Mouse (Mus musculus) liver (tissue): ENCODE measurements around the gene Rfpl4.
"Not testable (repeated sequence)": the region's sequence is repeated elsewhere in the genome, so short reads cannot be mapped to it uniquely, and the experiment has no call there.

Experiments
- DNase-seq: peaks from one replicate; pipeline ENCODE4 v3.0.0-alpha.2; 2020; ENCODE audit warnings: mixed read lengths

The Rfpl4 gene

DNA sequence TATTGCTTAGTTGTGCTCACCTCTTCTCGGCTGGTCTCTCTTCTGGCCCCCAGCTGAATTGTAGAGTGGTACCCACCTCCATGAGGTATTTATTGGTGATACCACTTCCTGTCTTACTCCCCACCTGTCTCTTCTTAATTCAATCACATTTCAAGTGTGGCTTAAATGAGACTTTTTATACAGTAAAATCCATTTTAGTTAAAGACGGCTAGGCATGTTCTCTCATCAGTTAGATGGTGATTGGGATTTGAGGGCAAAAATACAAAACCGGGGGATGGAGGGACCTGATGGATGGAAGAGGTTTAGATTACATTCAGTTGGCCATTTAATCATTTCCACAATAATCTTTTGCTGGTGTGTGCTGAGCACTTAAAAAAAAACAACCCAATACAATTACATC lies at the start of gene Rfpl4:
Gene Rfpl4 (minus strand): TSS at position 101 of the 400 bp plus-strand sequence.
- no peak for DNase-seq

DNA sequence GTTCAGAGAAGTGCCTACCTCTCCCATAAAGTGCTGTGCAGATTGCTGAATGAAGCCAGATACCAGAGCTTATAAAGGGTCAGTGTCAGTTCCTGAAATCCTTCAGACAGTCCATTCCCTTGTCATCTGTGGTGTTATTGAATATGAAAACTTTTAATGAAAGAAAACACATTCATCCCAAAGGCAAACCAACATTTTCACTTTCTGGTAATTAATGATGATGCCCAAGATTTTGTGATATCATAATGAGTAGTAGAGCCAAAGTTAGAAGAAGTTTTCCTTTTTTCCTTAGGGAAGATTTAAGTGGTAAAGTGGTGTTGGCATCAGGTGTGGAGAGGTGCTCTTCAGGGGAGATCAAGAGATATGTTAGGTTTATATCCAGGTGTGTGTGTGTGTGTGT lies 32.8 kb upstream of the Rfpl4 start, which contains the start of gene Vmn1r55:
Gene Vmn1r55 (minus strand): TSS at position 101 of the 400 bp plus-strand sequence.
- not testable (repeated sequence) for DNase-seq

DNA sequence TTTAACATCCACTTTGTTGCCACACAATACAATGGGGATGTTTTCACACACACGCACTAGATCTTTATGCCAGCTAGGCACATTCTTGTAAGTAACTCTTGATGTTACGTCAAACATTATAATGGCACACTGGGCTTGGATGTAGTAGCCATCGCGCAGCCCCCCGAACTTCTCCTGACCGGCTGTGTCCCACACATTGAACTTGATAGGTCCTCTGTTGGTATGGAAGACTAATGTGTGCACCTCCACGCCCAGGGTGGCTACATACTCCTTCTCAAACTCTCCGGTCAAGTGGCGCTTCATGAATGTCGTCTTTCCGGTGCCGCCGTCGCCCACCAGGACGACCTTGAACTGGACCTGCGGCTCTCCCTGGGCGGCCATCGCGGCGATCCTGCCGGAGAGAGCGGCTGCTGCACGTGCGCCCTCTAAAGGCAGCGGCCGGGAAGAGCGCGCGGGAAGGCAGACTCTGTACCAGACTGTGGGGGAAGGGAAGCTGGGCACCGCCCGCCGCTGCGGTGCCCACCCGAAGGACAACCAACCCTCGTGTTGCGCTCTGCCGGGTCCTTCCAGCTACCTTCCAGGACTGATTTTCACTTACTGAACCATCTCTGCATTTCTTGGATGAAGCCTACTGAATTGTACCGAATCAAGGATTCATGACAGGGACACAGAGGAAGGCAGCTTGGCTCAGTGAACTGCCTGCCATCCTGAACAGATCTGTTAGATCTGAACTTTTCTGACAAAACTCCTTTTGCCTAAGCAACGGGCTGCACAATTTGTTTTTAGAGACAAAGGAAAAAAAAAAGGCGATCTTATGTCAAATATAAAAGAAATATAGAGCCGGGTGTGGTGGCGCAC lies 9.0 kb upstream of the Rfpl4 start, which contains the start of gene Rasl2-9:
Gene Rasl2-9 (minus strand): TSS at position 402 of the 858 bp plus-strand sequence.
- DNase-seq: peak; percentile 80

GRCm38 (mm10) chr7:5125078-5125477 lies 8.3 kb upstream of the Rfpl4 start:
- no peak for DNase-seq

DNA sequence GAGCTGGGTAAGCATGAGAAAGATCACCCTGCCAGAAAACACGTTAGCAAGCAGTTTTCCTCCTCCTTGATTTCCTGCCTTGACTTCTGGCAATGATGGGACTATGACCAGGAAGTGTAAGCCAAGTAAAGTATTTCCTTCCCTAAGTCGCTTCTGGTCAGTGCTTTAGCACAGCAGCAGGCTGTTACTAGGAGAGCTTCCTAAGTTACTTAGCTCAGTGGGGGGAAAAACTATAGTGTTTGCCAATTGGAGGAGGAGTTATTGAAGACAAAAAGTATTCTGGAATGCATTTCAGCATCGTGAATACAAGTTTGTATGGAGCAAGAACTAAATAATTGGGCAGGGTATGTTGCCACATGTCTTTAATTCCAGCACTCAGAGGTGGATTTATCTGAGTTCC lies 4.0 kb downstream of the Rfpl4 start:
- no peak for DNase-seq

DNA sequence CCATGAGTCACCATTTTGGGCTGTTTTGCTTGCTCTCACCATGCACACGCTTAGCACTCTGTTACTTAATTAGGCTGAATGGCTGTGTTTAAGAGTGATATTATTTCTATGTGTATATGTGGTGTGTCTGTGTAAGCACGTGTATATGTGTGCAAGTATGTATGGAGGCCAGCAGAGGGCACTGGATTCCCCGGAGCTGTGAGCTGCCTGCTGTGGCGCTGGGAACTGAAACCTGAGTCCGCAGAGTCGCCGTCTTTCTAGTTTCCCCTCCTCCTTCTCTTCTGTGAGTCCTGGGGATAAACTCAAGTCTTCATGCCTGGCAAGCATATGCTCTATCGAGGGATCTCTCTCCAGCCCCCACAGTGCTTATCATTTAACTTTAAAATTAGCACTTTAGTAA lies 7.4 kb downstream of the Rfpl4 start:
- DNase-seq: no peak

DNA sequence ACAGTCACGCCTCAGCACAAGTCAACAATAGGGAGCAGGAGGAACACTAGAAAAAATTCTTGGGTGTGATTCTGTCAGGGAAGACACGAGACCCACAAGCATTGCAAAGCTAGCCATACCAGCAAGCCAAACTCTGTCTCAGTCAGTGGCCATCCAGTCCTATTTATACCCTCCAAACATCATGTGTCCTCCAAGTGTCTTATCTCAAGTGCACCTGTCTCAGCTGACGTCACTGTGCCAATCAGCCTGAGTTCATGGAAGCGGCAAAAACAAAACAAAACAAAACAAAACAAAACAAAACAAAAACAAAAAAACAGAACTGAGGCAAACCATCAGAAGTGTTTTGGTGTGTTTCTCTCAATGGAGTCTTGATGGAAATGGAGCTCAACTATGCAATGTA lies 8.5 kb downstream of the Rfpl4 start:
- no peak for DNase-seq

DNA sequence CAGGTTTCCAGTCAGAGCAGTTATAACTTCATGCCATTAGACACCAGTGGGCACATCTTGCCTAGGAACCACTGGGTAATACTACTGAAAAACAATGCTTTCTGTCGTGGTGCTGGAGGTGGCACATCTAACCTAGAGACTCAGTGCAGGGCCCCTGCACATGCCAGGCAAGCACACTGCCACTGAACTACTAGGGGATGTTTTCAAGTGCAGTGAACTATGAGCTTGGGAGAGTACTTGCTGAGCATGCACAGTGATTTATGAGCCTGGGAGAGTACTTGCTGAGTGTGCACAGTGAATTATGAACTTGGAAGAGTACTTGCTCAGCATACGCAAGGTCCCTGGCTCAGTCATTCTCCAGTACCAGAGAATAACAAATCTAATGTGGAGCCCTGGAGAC lies 14.2 kb downstream of the Rfpl4 start:
- no peak for DNase-seq

- DNase-seq: no peak
Measured at GRCm38 (mm10) chr7:5101066-5101663, 15.6 kb downstream of the Rfpl4 start.

- no peak for DNase-seq
Measured at GRCm38 (mm10) chr7:5099796-5100195, 17.0 kb downstream of the Rfpl4 start.

GRCm38 (mm10) chr7:5098769-5099168 lies 18.0 kb downstream of the Rfpl4 start:
- no peak for DNase-seq

DNA sequence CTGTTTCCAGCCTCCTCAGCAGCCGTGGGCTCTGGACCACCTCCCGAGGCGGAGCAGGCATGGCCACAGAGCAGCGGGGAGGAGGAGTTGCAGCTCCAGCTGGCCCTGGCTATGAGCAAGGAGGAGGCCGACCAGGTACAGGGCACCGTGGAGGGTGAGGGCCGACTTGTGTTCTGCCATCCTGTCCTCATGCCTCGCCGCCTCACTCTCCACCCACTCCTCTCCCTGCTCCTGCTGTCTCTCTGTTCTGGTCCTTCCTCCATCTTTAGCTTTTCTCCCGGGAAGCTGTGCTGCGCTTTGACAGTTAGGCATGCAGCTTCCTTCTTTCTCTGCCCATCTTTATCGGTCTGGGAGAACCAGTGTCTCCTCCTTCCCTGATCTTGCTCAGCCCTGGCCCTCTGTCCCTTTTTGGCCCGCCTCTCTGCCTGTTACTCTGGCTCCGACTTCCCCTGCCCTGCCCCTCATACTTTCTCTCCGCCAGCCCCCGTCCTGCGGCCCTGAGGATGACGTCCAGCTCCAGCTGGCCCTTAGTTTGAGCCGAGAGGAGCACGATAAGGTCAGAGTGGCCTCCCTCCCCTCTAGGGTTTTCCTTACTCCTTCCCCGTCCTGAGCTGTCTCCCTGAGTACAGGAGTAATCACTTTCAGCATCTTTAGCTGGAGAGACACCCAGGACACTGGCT lies 23.8 kb downstream of the Rfpl4 start:
- DNase-seq: no peak

DNA sequence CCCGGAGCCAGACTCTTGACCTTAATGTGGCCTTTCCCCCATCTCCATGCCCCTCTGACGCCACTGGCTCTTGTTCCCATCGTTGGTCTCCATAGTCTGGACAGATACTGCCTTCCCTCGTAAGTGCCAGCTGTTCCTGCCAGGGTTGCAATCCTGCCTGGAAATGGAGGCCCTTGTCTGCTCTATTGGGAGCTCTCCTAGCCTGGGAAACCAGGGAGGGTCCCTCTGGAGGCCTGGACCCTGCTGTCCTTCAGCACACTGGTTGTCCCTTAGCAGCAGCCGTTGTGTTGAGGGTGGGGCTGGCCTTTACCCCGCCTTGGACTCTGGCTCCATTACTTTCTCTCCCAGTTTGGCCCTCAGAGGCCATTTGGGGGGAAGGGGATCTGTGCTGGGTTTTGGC lies 24.4 kb downstream of the Rfpl4 start:
- DNase-seq: no peak

DNA sequence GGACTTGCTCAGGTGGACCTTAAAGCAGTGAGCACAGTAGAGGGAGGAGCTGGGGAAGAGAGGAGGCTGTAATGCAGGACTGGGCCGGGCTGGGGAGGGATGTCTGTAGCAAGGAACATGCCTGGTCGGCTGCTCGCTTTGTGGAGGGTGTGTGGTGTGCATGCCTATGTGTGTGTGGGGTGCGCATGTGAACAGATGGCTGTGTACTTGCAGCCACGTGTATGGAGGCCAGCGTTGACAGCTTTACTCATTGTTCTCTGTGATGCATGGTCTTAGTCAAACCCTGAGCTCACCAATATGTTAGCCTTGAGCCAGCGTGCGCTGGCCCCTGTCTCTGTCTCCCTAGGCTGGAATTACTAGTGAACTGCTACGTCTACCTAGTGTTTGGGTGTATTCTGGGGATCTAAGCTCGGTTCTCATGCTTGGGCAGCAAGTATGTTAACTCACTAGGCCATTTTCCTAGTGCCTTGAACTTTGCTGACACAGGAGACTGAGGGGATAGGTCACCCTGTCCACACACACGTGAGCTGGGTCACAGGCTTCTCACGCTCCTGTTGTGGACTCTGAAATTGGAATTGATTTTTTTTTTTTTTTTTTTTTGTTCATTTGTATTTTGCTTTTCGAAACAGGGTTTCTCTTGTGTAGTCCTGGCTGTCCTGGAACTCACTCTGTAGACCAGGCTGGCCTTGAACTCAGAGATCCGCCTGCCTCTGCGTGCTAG lies 25.6 kb downstream of the Rfpl4 start:
- DNase-seq: no peak

- no peak for DNase-seq
Measured at GRCm38 (mm10) chr7:5089853-5090252, 26.9 kb downstream of the Rfpl4 start.

- no peak for DNase-seq
Measured at GRCm38 (mm10) chr7:5087886-5088285, 28.9 kb downstream of the Rfpl4 start.

DNA sequence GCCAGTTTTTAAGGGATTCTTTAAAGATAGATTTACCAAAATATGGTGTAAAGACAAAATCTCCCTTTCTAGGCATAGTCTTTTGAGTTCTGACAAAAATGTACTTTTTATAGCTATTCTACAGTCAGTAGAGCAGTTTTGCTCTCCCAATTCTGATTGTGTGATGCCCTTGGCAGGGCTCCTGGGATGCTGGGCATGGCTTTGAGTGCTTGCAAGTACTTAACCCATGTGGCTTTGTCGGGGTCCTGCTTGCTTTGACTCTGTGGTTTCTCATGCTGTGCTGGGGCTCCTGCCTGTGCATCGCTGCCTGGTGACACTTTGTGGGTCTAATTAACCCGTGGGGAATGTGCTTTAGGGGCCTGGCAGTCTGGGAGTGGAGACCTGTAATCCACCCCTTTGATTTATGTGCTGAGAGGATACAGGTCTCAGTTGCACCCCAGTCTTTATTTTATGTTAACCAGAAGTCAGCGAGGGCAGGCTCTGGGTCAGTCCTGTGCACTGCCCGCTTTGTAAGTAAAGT lies 29.8 kb downstream of the Rfpl4 start:
- DNase-seq: no peak

DNA sequence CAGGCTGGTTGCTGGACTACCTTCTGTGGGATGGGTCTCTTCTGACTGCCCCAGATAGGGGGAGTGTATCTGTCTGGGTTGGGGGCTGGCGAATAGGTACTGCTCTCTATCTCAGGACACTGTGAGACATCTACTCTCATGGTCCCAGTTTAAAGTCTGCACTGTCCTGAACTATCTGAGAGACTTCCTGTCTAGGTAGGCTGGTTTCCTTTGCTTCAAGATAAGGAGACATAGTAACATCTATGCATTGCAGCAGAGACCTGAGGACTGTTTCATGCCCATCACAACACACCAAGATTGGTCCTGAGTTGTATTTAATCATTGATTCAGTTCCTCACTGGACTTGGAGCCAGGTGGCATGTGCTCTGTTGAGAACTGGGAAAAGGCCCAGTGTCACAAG lies 31.2 kb downstream of the Rfpl4 start:
- DNase-seq: no peak

DNA sequence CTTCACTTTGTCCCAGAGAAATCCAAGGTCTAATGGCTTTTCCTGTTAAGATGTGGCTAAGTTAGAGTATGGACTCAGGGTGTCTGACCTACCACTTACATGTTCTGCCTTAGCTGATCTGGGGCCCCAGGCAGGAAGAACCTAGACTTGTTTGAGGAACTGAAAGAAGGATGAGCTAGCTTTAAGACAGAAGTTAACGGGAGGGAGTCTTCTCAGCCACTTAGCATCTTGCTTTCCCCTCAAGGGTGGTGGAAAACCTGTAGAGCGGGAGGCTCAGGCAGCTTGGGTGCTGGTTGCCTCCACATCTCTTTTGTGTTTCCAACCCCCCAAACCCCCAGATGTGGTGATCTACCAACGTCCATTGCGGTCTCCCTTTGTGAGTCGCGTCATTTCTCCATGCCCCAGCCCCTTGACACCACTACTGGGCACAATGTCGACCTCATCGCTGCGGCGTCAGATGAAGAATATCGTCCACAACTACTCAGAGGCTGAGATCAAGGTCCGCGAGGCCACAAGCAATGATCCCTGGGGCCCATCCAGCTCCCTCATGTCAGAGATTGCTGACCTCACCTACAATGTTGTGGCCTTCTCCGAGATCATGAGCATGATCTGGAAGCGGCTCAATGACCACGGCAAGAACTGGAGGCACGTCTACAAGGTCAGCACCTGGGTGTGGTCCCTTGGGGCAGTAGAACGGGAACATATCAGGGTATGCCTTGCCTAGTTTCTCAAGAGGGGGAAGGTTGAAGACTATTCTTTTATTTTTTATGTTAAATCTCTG lies 33.2 kb downstream of the Rfpl4 start:
- DNase-seq: no peak

DNA sequence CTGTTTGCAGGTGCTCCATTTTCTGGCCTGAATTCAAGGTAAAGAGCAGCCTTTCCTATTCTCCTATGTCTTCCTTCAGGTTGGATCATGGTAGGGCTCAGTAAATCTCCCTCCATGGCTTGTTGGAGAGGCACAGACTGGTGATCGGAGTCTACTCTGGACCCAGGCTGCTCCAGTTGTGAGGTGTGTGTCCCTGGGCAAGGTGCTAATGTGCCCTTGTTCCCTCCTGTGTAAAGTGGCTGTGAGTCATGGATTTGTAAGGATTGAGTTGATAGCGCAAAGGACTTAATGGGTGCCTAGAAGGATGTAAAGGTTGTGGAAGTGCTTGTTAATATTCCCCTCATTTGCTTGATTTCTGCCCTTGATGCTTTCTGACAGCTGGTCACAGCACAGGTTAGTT lies 34.8 kb downstream of the Rfpl4 start:
- no peak for DNase-seq

GRCm38 (mm10) chr7:5081241-5081640 lies 35.5 kb downstream of the Rfpl4 start:
- DNase-seq: peak; percentile 76

GRCm38 (mm10) chr7:5080815-5081214 lies 35.9 kb downstream of the Rfpl4 start:
- DNase-seq: no peak
